Mouse (Mus musculus) heart, embryonic 12.5 days (tissue): ENCODE data around the gene Ndufa10. TPM values are rescaled to one million over a fixed set of nuclear protein-coding genes. Genes with fewer than 3 reads are reported as not detected.

Experiments used
- ATAC-seq: fragments of 200-750 bp; cut with Nextera tagmentation; 2 replicates; pipeline ENCODE4 v1.8.0; 2017; ENCODE audit warnings: moderate TSS enrichment, moderate library complexity; ENCODE audit not compliant: insufficient number of reproducible peaks, low FRiP score
- H3K27ac ChIP-seq: fragments of 300-500 bp; sonication (generic); 2 replicates; pipeline ENCODE4 v1.5.1; 2016; ENCODE audit warnings: mild to moderate bottlenecking, moderate library complexity; ENCODE audit not compliant: poor library complexity, severe bottlenecking
- H3K27me3 ChIP-seq: fragments of 300-500 bp; sonication (generic); replicated peaks from 2 replicates; pipeline ENCODE4 v1.6.1; 2016; ENCODE audit warnings: mild to moderate bottlenecking, moderate library complexity
- H3K36me3 ChIP-seq: fragments of 300-500 bp; sonication (generic); 2 replicates; pipeline ENCODE4 v1.6.1; 2016; ENCODE audit warnings: mild to moderate bottlenecking, moderate library complexity
- H3K4me1 ChIP-seq: fragments of 300-500 bp; sonication (generic); replicated peaks from 2 replicates; pipeline ENCODE4 v1.6.1; 2016; ENCODE audit warnings: mild to moderate bottlenecking
- H3K4me2 ChIP-seq: fragments of 300-500 bp; sonication (generic); 2 replicates; pipeline ENCODE4 v1.6.1; 2016; ENCODE audit warnings: mild to moderate bottlenecking, moderate library complexity
- H3K4me3 ChIP-seq: fragments of 300-500 bp; sonication (generic); 2 replicates; pipeline ENCODE4 v1.5.1; 2016; ENCODE audit warnings: mild to moderate bottlenecking
- H3K9ac ChIP-seq: fragments of 300-500 bp; sonication (generic); 2 replicates; pipeline ENCODE4 v1.6.1; 2016; ENCODE audit warnings: mild to moderate bottlenecking, moderate library complexity
- H3K9me3 ChIP-seq: fragments of 300-500 bp; sonication (generic); replicated peaks from 2 replicates; pipeline ENCODE4 v1.6.1; 2016; ENCODE audit warnings: mild to moderate bottlenecking, moderate library complexity
- WGBS: fragments of 180-500 bp; shearing (Covaris S2); methylation state at CpG from one replicate; pipeline ENCODE4 v1.1.7; 2016; 5-methylcytosine and 5-hydroxymethylcytosine counted together
- polyA plus RNA-seq: library from polyadenylated mRNA; unstranded; fragments of >200 nt; fragmentation: Nextera tagmentation; extraction: Ambion mirVana; gene quantifications from 2 replicates; pipeline ENCODE4 v1.2.1, GENCODE M21; 2016

Gene Ndufa10
- polyA plus RNA-seq, 1 experiment from 2014 or later, result 406 TPM

DNA sequence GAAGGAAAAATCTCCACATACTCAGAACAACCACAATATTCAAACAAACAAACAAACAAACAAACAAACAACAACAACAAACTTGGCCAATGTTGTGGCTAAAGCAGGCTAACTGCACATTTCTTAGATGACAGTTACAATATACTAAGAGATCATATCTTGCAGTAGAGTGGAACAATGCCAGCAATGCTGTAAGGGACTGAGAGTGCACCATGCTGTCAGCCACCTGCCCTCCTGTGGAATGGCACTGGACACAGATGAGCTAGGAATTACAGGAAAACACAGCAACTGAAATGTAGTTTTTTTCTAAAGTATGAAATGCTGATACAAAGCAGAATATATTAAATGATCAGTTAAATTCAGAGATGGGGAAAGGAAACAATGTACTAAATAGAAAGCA is 15.9 kb downstream of the Ndufa10 start:
- Histone ChIP-seq H3K27me3 (no peaks in the 10 kb centered on the region), H3K9me3 (no peaks in the 10 kb centered on the region), H3K4me2 (no peak overlapping the region), H3K9ac (no peak overlapping the region), H3K4me1 (no peaks in the 10 kb centered on the region), H3K36me3 (peaks cover 82% of the 10 kb centered on the region), H3K4me3 (no peak overlapping the region), H3K27ac (no peak overlapping the region)
- ATAC-seq, result no peak

DNA sequence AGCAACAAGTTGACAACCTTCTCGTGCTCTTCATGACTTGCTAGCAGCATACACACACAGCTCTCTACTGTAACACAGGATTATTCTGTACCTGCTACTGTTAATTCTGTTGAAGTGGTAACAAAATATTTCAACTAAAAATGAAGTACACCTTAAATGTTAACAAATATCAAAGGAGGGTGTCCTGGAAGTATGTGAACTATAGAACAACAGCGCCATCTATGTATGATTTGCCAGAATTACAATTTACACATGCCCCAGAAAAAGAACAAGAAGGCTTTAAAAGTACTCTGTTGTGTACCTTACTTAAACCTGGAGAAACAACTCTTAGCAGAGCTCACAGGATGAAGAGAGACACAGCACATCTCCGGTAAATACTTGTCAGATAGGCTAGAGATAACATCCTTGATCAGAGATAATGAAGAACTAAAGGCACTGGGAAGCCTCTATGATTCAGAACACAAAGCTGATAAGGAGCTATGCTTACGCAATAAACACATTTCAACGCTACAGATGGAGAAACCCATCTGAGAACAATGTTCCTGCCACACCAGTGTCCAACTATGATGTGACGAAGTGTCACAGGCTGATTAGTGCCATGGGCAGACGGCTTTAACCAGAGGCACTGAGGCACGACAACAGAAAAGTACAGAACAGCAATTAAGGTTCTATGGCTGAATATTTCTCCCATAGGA is 19.8 kb downstream of the Ndufa10 start:
- 63% methylated on average over 8 of the region's 8 CpGs for WGBS
- H3K4me2 ChIP-seq, result no peak overlapping the region
- H3K36me3 ChIP-seq, result peaks cover 81% of the 10 kb centered on the region
- no peaks in the 10 kb centered on the region for H3K9me3 ChIP-seq
- H3K27me3 ChIP-seq, result no peaks in the 10 kb centered on the region
- H3K9ac ChIP-seq, result no peak overlapping the region
- H3K4me1 ChIP-seq, result 0 out of 2 replicates have a peak, but pooled peaks cover under 1% of the 10 kb centered on the region
- ATAC-seq, result no peak
- no peak overlapping the region for H3K4me3 ChIP-seq
- no peak overlapping the region for H3K27ac ChIP-seq

DNA sequence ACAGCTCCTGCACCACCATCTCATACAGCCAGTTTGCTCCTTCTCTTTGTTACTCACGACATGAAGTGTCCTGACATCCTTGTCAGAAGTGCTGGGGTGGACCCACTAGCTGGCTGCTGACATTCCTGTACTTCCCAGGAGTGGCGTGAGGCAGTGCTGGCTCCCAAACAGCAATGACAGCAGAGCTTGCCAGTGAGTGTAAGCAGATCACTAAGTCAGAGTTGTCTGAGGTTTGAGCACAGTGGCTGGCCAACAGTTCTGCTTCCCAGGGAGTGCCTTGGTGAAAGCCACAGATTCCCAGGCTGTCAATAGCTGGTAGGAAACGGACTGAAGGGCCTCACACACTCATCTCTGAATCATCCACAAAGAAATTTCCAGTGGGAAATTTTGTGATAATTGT is 25.4 kb downstream of the Ndufa10 start:
- Histone ChIP-seq H3K9me3 (no peaks in the 10 kb centered on the region), H3K4me2 (no peak overlapping the region), H3K27ac (no peak overlapping the region; the same call in 1 of the 2 replicates), H3K9ac (no peak overlapping the region), H3K4me3 (no peak overlapping the region), H3K27me3 (no peaks in the 10 kb centered on the region), H3K4me1 (peaks cover 11% of the 10 kb centered on the region; the same call in 1 of the 2 replicates), H3K36me3 (peaks cover 90% of the 10 kb centered on the region)
- WGBS, result 54% methylated on average over 3 of the region's 3 CpGs
- ATAC-seq, result peak; percentile 55; the same call in 1 of the 2 replicates

DNA sequence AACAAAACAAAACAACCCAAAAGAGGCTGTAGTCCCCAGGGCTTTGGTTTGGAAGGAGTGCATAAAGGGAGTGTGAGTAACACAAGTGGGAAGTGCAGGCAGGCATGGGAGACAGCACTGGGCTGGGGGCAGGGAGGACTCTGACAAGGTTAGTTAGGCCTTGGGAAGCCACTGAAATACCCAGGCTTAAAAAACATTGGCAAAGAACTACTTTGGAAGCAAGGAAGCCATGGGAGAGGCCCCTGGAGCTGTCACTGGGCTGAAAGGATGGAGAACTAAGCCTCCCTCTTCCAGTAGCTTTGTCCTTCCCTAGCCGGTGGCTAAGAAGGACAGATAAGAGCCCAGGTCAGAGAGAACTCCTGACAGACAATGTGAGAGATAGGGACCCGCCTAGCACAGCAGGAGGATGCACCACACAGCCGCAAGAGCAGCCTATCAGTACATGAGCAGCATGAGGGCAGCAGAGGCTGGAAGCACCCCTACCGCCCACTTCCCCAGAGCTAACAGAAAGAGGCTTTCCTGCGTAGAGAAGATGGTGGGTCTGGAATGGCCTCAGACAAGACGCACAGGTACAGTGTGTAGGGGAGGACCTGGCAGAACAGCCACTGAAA is 32.1 kb downstream of the Ndufa10 start:
- Histone ChIP-seq H3K4me1 (peaks cover 30% of the 10 kb centered on the region), H3K4me3 (no peak overlapping the region), H3K9ac (no peak overlapping the region), H3K9me3 (no peaks in the 10 kb centered on the region), H3K27me3 (no peaks in the 10 kb centered on the region), H3K36me3 (peaks cover 74% of the 10 kb centered on the region), H3K4me2 (no peak overlapping the region), H3K27ac (no peak overlapping the region)
- WGBS, result 30% methylated on average over 6 of the region's 6 CpGs
- ATAC-seq, result no peak

- Histone ChIP-seq H3K27me3 (no peaks in the 10 kb centered on the region), H3K4me2 (no peak overlapping the region), H3K4me1 (peaks cover 36% of the 10 kb centered on the region), H3K27ac (no peak overlapping the region), H3K36me3 (peaks cover 67% of the 10 kb centered on the region), H3K4me3 (no peak overlapping the region), H3K9ac (no peak overlapping the region), H3K9me3 (no peaks in the 10 kb centered on the region)
- no peak for ATAC-seq
- WGBS, result 81% methylated on average over 9 of the region's 9 CpGs
Measured at GRCm38 (mm10) chr1:92440066-92440750, 33.5 kb downstream of the Ndufa10 start.

DNA sequence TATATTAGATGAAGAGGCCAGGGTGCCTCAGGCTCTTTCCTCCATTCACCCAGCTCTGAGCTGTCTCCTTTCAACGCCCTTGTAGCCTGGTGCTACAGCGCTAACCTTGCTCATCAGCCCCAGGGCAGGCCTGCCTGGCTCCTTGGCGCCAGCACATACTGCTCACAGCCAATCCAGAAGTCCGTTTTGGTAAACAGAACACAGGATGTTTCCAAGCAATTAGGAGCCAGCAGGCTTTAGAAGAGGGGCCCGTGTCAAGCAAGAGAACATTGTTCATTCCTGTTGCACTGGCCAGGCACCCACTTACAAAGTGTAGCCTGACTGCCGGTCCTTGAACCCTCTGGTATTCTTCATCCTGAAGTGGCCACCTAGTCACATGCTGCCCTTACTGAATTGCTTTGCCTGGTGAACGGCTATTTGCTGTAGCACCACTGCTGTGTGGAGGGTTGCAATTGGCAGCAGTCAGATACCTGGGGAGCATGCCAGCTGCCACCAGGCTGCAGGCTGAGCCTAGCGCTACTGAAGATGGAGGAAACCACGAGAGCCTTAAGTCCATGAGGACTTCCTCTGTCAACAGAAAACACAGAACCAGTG is 35.9 kb downstream of the Ndufa10 start:
- ATAC-seq, result peak; percentile 72
- Histone ChIP-seq H3K4me2 (no peak overlapping the region), H3K36me3 (peaks cover 43% of the 10 kb centered on the region), H3K27ac (peak overlapping the region; percentile 72), H3K27me3 (no peaks in the 10 kb centered on the region), H3K4me3 (no peak overlapping the region), H3K9me3 (no peaks in the 10 kb centered on the region), H3K9ac (no peak overlapping the region), H3K4me1 (peaks cover 36% of the 10 kb centered on the region)
- 34% methylated on average over 9 of the region's 9 CpGs for WGBS

DNA sequence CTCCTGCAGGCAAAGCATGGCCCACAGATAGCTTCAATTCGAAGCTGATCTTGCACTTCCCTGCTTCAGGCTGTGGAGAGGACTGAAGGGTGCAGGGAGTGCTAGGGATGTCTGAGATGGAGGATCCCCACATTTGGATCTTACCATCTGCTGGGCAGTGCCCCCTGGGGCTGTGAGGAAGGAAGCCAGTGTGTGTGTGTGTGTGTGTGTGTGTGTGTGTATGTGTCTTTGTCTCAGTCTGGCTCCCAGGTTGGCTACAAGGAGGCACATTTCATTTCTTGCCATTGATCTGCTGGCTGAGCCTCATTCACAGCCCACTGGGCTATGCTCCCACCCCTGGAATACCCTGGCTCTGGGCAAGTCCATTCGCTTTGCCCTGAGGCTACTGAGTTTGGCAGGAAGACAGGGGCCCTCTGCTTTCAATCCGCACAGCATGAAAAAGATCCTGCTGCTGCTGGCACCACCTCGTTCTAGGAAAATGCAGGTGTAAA is 36.8 kb downstream of the Ndufa10 start:
- H3K27me3 ChIP-seq, result no peaks in the 10 kb centered on the region
- H3K4me3 ChIP-seq, result no peak overlapping the region
- H3K4me2 ChIP-seq, result no peak overlapping the region
- no peaks in the 10 kb centered on the region for H3K9me3 ChIP-seq
- H3K36me3 ChIP-seq, result peaks cover 34% of the 10 kb centered on the region
- no peak overlapping the region for H3K9ac ChIP-seq
- H3K4me1 ChIP-seq, result peaks cover 36% of the 10 kb centered on the region
- 53% methylated on average over 4 of the region's 4 CpGs for WGBS
- H3K27ac ChIP-seq, result peak overlapping the region; percentile 72; the same call in 1 of the 2 replicates
- no peak for ATAC-seq

- peaks cover 18% of the 10 kb centered on the region for H3K36me3 ChIP-seq
- peaks cover 30% of the 10 kb centered on the region for H3K4me1 ChIP-seq
- ATAC-seq, result no peak
- H3K9me3 ChIP-seq, result no peaks in the 10 kb centered on the region
- 81% methylated on average over 1 of the region's 1 CpGs for WGBS
- H3K4me2 ChIP-seq, result no peak overlapping the region
- no peak overlapping the region for H3K27ac ChIP-seq
- no peak overlapping the region for H3K4me3 ChIP-seq
- H3K9ac ChIP-seq, result no peak overlapping the region
- no peaks in the 10 kb centered on the region for H3K27me3 ChIP-seq
Measured at GRCm38 (mm10) chr1:92434986-92435385, 38.7 kb downstream of the Ndufa10 start.

DNA sequence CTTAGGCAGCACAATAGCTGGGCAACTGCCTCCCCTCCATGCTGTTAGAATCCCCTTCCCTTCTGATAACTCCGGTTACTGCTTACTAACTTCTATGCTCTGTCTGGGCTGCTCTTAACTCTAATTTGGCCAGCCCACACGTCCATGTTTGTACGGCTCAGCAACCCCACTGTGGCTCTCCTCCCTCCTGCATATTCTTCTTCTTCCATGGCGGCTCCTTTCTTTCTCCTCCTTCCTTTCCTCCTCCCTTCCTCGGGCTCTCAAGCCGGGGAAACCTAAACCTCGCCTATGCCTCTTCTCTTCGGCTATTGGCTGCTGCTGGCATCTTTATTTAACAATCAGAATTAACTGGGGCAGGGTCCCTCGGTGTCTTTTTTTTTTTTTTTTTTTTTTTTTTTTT is 40.9 kb downstream of the Ndufa10 start:
- no peak overlapping the region for H3K4me3 ChIP-seq
- H3K27ac ChIP-seq, result no peak overlapping the region
- 78% methylated on average over 9 of the region's 9 CpGs for WGBS
- no peak overlapping the region for H3K9ac ChIP-seq
- no peak for ATAC-seq
- no peaks in the 10 kb centered on the region for H3K27me3 ChIP-seq
- peaks cover 18% of the 10 kb centered on the region for H3K4me1 ChIP-seq
- H3K36me3 ChIP-seq, result no peaks in the 10 kb centered on the region
- peaks cover 6% of the 10 kb centered on the region; the same call in 1 of the 2 replicates for H3K9me3 ChIP-seq
- no peak overlapping the region for H3K4me2 ChIP-seq

DNA sequence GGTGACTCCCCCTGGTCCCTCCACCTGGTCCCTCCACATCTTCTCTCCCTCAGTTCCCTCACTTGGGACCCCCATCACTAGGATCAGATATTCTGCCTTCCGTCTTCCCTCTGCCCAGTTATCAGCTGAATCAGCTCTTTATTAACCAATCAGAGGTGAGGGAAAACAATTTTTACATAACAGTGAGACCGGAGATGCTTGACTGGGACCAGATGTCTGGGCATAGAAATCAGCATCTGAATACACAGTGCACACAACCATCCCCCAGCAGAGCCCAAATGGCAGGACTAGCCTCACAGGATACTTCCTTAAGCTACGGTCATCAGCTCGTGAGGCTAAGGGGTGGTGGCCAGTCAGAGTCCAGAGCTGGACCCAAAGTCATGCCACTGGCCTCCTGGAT is 41.6 kb downstream of the Ndufa10 start:
- no peaks in the 10 kb centered on the region for H3K36me3 ChIP-seq
- H3K27me3 ChIP-seq, result no peaks in the 10 kb centered on the region
- no peak overlapping the region for H3K9ac ChIP-seq
- no peak overlapping the region for H3K27ac ChIP-seq
- H3K4me3 ChIP-seq, result no peak overlapping the region
- WGBS, result 67% methylated on average over 4 of the region's 4 CpGs
- H3K4me2 ChIP-seq, result no peak overlapping the region
- H3K4me1 ChIP-seq, result peaks cover 11% of the 10 kb centered on the region
- ATAC-seq, result no peak
- peaks cover 6% of the 10 kb centered on the region; the same call in 1 of the 2 replicates for H3K9me3 ChIP-seq

GRCm38 (mm10) chr1:92431420-92431819 is 42.2 kb downstream of the Ndufa10 start:
- H3K36me3 ChIP-seq, result no peaks in the 10 kb centered on the region
- no peak for ATAC-seq
- WGBS, result 73% methylated on average over 3 of the region's 3 CpGs

More at GRCm38 (mm10) chr1:92431420-92431819, 42.2 kb downstream of the Ndufa10 start:
- Histone ChIP-seq H3K4me3 (no peak overlapping the region), H3K9ac (no peak overlapping the region), H3K27me3 (no peaks in the 10 kb centered on the region), H3K9me3 (peaks cover 6% of the 10 kb centered on the region; the same call in 1 of the 2 replicates), H3K4me2 (no peak overlapping the region), H3K4me1 (peaks cover 4% of the 10 kb centered on the region), H3K27ac (no peak overlapping the region)
